Mouse (Mus musculus): ENCODE measurements around the gene Bloc1s6. TPM values are rescaled to one million over a fixed set of nuclear protein-coding genes. Genes with fewer than 3 reads are reported as not detected.

Gene Bloc1s6
- 67.2 TPM for polyA plus RNA-seq (2014; fragmentation: Illumina TruSeq; extraction: RNeasy Lipid Tissue Mini Kit (QIAGEN cat#74804); ENCODE audit: low read depth, low replicate concordance)

DNA sequence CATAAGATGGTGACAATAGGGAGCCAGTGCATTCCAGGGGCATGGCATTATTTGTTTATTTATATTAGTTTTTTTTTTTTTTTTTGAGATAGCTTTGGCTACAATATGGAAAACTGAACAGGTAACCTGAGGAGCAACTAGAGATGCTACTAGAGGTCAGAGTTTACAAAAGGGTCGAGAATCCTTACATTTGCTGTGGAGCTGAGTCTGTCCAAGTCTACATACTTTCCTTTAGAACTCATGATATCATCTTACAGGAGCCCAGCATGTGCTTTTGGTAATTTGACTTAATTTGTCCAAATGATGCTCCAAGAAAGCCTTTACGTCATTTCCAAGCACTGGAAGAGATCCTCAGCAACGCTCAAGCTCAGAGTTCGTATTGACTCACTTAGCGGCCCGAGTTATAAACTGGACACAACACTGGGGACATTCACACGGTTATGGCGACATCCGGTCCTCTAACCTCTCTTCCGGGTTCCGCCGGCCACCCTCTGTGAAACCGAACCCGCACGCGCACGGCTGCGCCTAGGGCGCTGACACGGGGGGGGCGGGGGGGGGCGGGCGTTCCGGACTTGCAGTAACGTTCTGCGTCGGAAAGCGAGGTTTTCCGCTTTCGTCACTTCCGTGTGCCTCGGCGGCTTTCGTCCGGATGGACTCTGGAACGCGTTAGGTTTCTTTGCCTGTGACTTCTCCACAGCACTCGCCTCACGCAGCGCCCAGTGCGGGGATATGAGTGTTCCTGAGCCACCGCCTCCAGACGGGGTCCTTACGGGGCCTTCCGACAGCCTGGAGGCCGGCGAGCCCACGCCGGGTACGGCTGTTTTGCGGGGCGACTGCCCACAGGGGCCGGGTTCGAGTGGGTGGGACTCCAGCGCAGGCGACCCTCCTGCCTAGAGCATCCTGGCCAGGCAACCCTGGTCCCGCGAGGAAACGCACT, at the start of gene Bloc1s6:
TSS of gene Bloc1s6 (plus strand) at position 610 of the 937 bp plus-strand sequence.

DNA sequence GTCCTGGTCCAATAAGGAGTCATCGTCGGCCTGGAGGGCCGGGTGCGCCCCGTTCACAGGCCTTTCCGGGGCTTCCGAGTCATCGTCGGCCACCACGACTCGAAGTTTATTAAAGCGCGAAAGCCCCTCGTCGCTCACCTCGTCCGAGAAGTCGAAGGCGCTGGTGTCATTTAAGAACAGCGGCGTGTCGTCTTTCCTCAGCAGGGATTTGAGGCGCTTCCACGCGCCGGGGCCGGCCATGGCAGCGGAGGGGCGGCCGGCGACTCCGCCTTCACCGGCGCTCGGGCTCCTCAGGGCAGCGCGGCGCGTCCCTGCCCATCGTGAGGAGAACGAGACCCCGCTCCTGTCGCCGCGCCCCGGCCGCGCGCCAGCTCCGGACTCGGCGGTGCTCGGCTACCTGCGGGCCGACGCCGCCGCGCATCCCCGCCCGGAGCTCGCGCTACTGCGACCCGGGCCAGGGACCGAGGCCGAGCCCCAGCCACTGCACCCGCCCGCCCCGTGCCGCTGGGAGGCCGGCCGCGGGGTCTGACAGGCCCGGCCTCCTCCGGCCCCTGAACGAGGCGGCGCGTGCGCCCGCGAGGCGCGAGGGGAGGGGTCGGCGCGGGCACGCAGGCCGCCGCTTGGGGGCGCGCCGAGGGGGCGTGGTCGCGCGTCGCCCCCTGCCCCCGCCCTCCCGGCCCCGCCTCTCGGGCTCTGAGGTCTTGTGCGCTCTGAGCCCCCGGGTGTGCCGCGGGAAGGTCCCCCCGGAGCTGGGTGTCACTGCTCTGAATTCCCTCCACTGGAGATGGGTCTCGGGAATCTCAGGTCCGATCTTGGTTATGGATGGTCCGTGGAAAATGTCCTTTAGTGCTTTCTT, 35.9 kb upstream of the Bloc1s6 start, which contains the start of gene Slc30a4:
TSS of gene Slc30a4 (minus strand) at position 483 of the 856 bp plus-strand sequence.

DNA sequence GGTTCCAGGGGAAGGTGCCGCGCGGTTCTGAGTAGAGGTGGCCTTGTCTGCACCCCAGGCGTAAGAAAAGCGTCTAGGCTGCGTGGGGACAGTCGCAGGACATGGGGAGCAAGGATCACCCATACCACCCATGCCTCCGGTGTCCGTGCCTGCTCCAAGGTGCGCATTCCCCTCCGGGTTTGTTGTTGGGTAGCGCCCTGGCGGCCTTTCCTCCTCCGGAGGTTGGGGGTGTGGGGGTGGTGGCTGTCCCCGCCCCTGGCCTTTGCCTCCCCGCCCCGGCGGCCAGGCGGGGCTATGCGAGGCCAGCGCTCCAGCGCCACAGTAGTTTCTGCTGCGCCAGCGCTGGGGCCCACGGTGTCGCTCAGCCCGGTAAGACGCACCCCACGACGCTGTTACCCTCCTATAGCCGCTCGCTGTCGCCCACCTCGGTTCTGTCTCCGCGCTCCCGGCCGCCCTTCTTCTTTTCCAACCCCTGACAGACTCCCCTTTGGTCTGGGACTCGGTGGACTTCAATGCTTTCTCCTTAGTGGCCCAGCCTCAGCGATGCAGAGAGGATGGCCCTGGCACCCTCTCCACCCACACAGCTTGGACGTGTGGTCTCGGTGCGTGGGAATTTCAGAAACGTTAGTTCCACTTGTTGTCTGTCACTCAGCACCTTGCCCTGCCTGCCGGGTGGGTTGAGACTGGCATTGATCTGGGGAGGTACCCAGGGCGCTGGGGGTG, 26.9 kb downstream of the Bloc1s6 start, which contains the start of gene Sqor:
TSS of gene Sqor (plus strand) at position 167 of the 723 bp plus-strand sequence.

Other genes with a start within 250 kb of the Bloc1s6 start
- 7.6 TPM for gene Gatm, start 127.2 kb upstream of the Bloc1s6 start, polyA plus RNA-seq (2014; fragmentation: Illumina TruSeq; extraction: RNeasy Lipid Tissue Mini Kit (QIAGEN cat#74804); ENCODE audit: low read depth, low replicate concordance)
- 5.2 TPM for gene AA467197, start 101.5 kb upstream of the Bloc1s6 start, polyA plus RNA-seq (2014; fragmentation: Illumina TruSeq; extraction: RNeasy Lipid Tissue Mini Kit (QIAGEN cat#74804); ENCODE audit: low read depth, low replicate concordance)
- 128 TPM for gene Slc30a4, start 35.8 kb upstream of the Bloc1s6 start, polyA plus RNA-seq (2014; fragmentation: Illumina TruSeq; extraction: RNeasy Lipid Tissue Mini Kit (QIAGEN cat#74804); ENCODE audit: low read depth, low replicate concordance)
- 74.6 TPM for gene Sqor, start 26.7 kb downstream of the Bloc1s6 start, polyA plus RNA-seq (2014; fragmentation: Illumina TruSeq; extraction: RNeasy Lipid Tissue Mini Kit (QIAGEN cat#74804); ENCODE audit: low read depth, low replicate concordance)